Mouse (Mus musculus): ENCODE measurements around the gene Pgs1. TPM values are rescaled to one million over a fixed set of nuclear protein-coding genes. Genes with fewer than 3 reads are reported as not detected.
A peak's percentile ranks its signal among the peaks of the same experiment; 100 is the strongest.

Gene Pgs1
- total RNA-seq (2017), result 20.4 to 31.7 TPM (median 30.1 TPM) in 3 replicates

DNA sequence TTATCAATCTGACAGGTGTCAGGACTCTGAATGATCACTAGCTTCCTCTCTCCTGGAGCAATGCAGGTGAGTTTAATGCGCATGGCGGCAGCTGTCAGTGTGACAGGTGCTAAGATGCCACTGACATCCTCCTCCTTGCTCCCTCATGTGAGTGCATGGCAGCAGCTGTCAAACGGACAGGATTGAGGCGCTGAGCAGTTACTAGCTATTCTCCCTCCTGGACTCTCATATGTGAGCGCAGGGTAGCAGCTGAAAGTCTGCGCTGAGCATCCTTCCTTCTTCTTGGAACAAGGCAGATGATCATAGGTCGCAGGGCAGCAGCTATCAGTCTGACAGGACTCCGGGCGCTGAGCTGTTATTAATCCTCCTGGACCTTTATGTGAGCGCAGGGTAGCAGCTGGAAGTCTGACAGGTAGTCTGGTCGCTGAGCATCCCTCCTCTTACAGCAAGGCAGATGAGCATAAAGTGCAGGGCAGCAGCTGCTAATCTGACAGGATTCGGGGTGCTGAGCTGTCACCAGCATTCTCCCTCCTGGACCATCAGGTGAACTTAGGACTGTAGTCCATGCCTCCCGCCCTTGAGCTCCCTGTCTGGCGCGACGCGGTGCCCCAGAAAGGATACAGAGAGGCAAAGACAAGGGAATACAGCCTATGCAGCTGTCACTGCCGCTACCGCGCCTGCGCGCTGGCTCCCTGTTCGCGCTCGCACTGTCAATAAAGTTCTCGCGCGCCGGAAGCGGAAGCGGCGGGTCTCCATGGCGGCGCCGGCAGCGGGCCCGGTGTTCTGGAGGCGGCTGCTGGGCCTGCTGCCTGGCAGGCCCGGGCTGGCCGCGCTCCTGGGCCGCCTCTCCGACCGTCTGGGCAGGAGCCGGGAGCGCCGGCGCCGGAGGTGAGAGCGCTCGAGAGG lies at the start of gene Pgs1:
Gene Pgs1, plus strand, starts transcription at position 167 of the 906 bp plus-strand sequence.
- ATAC-seq (replicated peaks; ENCODE audit: insufficient number of reproducible peaks, low FRiP score, low TSS enrichment, poor library complexity, severe bottlenecking), result peak; percentile 63

DNA sequence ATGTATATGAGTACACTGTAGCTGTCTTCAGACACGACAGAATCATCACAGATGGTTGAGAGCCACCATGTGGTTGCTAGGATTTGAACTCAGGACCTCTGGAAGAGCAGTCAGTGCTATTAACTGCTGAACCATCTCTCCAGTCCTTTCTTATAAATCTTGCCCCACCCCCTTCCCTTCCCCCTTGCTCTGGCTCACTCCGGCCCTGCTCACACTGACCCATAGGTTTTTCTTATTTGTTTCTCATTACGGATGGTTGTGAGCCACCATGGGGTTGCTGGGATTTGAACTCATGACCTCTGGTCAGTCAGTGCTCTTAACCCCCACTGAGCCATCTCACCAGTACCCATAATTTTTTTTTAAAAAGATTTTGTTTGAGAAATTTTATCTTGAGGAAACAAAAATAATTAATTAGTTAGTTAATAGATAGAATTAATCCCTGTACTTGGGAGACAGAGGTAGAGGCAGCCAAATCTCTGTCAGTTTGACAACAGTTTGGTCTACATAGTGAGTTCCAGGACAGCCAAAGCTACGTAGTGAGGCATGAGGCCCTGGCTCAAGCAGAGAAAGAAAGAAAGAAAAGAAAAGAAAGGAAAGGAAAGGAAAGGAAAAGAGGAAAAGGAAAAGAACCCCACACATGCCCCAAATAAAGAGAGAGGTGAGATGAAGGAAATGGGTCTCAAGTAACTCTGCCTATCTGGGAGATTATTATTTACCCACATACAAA lies 46.9 kb upstream of the Pgs1 start:
- no peak for ATAC-seq (replicated peaks; ENCODE audit: insufficient number of reproducible peaks, low FRiP score, low TSS enrichment, poor library complexity, severe bottlenecking)

DNA sequence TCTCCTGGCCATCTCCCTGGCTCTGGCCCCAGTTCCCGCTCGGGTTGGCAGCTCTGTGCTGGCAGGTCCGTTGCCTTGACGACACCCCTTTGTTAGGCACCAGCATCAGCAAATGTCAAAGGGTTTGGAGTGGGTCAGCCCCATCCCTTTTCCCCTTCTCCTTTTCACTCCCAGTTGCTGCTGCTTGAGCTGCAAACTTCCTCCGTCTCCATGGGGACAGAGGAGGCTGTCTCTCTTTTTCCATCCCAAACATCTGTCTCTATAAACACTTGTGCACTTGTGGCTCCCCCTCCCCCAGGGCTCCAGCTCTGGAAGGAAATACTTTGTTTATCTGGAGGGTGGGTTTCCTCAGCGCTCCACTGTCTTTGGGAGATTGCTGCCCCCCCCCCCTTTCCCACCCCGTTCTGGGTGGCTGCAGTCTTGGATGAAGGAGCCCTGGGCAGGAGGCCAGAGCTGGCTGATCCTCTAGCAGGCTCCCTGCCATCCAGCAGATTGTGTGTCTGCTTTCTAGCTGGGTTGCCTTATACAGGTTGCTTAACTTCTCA lies 46.3 kb upstream of the Pgs1 start:
- peak; percentile 72 for ATAC-seq (replicated peaks; ENCODE audit: insufficient number of reproducible peaks, low FRiP score, low TSS enrichment, poor library complexity, severe bottlenecking)

DNA sequence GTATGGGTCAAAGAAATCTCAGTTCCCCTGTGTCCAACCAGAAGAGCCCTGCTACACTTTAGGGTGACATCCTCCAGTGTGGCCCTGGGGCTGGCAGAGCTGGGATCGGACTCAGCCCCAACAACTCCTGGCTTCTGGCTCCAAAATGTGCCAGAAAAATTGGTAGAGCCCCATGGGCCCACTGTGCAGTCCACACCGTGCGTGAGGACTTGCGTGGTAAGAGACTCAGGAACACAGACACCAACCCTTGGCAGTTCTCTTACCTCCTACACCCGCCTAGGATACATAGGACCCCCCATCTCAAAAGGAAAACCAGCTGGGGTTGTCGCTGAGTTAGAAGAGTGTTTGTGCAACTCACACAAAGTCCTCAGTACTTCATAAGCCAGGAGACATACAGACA lies 45.2 kb upstream of the Pgs1 start:
- ATAC-seq (replicated peaks; ENCODE audit: insufficient number of reproducible peaks, low FRiP score, low TSS enrichment, poor library complexity, severe bottlenecking), result no peak

DNA sequence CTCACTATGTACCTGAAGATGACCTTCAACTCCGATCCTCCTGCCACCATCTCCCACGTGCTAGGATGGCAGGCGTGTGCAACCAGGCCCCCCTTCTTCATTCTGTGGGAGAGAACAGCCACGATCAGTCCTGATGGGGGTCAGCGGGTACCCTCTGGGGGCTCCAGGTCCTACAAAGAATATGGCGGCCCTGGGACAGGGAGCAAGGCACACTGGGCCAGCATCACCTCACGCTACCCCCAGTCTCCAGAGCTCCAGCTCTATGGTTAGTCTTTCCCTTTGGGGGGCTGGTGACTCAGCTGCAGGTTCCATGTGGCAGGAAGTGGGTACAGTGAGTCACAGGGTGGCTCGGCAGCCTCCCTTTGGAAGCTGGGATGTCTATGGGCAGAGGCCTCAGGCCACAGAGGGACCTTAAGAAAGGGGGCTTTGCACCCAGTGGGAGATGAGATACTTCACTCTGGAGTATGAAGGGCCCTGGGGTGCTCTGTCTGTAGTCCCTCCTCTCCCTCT lies 44.7 kb upstream of the Pgs1 start:
- ATAC-seq (replicated peaks; ENCODE audit: insufficient number of reproducible peaks, low FRiP score, low TSS enrichment, poor library complexity, severe bottlenecking), result no peak

DNA sequence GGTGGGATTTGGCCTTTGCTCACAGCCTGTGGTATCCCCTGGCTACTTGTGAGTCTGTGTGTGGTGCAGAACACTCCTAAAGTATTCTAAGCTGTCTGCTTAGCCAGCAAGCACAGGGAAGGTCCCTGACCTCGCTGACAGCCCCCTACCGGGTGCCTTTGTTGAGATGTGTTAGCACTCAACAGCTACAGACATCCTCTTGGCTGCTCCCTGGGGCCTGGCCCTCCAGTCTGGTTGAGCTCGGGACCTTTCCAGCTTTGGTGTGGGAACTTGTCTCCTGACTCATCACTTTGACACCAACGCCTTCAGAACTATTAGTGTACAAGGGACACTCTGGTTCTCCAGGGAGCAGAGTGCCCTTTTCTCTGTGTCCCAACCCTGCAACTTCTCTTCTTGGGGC lies 44.2 kb upstream of the Pgs1 start:
- ATAC-seq (replicated peaks; ENCODE audit: insufficient number of reproducible peaks, low FRiP score, low TSS enrichment, poor library complexity, severe bottlenecking), result 0 out of 2 replicates have a peak, but pooled peaks have one; percentile 18

DNA sequence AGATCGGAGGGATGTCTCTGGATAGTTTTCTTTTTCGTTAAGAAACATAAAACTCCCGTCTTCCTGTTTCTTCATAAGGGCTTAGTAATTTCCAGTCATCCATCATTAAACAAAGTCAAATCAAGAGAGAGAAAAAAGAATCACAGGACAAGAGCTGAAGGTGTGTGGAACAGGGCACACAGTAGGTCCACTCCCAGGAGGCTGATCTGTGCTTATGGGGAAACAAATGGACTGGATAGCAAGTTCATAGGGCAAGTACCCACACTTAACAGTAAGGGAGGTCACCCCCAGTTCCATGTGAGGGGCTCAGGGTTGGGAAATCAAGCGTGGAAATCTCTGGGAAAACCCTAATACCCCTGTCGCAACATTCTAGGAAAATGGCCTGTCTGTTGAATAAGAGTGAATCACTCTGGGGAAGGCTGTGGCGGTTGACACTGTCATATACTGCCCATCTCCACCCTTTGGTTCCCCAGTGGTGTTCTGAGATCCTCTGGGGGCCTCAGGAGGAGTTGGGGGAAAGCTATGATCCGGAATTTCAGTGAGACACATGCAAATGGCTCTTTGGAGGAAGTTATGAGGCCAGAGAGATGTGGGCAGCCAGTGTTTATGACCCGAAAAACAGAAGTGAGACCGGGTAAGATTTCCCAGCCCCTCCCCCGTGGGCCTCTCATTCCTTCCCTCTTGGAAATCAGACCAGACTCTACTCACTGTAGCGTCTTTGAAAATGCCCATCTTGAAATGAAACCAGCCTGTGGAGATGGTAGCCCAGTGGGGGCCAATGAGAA lies 39.7 kb upstream of the Pgs1 start:
- ATAC-seq (replicated peaks; ENCODE audit: insufficient number of reproducible peaks, low FRiP score, low TSS enrichment, poor library complexity, severe bottlenecking), result peak; percentile 87

DNA sequence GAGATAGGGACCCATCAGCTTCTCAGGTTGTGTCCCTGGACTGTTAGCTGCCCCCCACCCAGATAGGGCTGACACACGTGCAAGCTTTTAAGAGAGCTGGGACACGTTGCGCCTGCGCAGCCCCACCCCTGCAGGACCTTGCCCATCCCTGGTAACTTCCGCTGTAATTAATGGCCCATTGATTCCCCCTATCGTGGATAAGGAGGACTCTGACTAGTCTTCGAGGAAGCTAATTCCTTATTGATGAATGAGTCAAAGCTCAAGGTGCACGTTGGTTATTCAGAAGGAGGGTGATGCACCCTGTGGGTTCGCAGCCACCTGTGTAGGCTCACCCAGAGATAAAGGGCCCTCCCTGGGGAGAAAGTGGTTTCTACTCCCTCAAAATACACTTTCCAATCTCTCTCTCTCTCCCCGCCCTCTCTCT lies 39.1 kb upstream of the Pgs1 start:
- ATAC-seq (replicated peaks; ENCODE audit: insufficient number of reproducible peaks, low FRiP score, low TSS enrichment, poor library complexity, severe bottlenecking), result peak; percentile 49

DNA sequence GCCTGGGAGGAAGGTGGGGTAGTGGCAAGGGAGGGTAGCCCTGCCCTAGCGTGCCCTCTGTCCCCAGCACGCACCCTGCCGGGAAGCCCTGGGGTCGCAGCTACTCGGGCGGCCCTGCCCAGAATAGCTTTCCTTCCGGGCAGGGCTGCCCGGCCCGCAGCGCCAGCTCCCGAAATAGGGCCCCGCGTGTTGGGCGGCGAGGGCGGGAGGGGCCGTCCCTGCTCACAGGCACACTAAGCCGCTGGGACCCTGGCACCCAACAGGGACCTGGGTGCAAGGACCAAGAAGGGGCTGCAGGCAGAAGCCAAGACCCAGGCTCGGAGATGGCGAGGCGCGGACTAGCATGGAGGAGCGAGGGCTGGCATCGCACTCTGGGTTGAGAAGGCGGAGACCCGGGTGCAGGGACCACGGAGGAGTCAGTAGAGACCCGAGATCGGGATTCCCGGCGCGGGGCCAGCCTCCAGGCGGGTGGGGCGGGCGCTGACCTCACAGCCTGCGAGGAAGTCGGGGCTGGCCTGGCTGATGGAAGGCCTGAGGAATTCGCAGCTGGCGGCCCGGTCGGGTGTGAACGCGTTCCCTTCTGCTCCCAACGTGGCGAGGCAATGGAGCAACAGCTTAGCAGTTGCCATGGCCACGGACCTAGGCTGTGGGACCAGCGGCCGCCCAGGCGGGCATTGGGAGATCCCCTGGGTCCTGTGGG lies 36.5 kb upstream of the Pgs1 start:
- no peak for ATAC-seq (replicated peaks; ENCODE audit: insufficient number of reproducible peaks, low FRiP score, low TSS enrichment, poor library complexity, severe bottlenecking)

DNA sequence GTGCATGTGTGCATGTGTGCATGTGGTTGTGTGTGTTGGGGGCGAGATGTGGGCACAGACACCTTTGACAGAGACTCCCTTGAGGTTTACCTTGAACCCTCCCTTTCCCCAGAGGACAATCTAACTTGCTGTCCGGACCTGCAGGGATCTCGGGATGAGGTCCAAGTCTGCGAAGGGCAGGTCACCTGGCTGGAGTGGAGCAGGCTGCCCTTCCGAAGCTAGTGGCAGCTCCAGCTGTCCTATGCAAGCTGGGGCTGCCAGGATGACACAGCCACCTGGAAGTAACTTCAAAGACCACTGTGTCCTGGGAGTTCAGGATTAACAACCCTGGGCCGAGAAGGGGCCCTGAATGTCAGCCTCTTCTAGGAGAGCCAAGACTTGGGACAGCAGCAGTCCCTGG lies 34.7 kb upstream of the Pgs1 start:
- ATAC-seq (replicated peaks; ENCODE audit: insufficient number of reproducible peaks, low FRiP score, low TSS enrichment, poor library complexity, severe bottlenecking), result no peak

DNA sequence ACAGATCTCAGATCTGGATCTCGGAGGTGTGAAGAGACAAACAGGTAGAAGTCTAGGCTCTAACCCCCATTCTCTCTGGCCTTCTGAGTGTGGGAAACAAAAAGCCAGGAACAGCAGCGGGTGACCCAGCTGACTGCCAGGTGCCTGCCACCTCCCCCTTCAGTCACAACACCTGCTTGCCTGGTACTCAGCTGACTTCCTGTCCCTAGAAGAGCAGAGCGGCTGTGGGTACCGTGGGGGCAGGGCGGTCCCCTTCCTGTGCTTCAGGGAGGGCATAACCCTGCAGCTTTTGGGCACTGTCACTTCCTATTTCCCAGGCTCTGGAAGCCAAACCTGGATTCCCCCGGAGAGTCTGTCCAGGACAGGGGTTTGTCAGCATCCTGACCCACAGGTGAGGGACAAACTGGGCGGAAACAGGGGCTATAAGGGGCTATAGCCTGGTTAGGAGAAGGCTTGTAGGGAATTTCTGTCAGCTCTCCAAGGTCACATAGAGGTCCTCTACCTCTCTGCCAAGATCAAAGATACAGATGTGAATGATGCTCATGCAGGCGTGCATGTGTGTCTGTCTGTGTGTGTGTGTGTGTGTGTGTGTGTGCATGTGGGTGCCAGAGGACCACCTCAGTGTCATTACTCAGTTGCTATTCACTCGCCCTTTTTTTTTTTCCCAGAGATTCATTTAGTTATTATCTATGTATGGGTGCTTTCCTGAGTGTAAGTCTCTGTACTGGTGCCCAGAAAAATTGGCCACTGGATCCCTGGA lies 33.7 kb upstream of the Pgs1 start:
- ATAC-seq (replicated peaks; ENCODE audit: insufficient number of reproducible peaks, low FRiP score, low TSS enrichment, poor library complexity, severe bottlenecking), result 0 out of 2 replicates have a peak, but pooled peaks have one; percentile 45

DNA sequence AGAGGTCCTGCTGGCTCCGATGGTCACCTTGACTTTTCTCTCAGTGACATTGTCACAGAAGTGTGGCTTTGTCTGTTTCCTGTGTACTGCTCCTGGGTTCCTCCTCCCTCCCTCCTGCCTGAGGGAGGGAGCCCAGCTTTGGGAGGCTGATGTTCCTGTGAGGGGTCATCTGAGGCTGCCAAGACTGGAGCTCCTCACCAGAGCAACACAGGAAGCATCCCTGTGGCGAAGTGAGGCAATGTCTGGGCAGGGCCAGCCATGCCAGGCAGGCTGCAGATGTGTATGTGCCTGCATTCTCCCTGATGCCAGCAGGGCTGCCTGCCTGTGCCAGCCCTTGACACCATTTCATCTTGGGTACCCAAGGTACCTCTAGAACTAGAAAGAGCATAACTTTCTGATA lies 32.0 kb upstream of the Pgs1 start:
- ATAC-seq (replicated peaks; ENCODE audit: insufficient number of reproducible peaks, low FRiP score, low TSS enrichment, poor library complexity, severe bottlenecking), result peak; percentile 58

DNA sequence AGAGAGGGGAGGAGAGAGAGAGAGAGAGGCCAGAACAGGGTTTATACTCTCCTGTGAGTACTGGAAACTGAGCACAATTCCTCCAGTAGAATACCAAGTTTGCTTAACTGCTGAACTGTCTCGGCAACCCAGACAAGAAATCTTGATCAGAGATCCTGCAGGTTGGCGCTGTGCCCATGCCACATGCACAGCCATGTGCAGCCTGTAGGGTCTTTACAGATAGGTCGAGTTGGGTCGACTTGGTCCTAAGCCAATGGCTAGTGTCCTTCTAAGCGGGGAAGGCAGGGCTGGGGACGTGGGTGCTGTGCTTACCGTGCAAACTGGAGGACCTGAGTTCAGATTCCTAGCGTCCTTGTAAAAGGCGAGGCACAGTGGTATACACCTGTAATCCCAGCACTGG lies 31.3 kb upstream of the Pgs1 start:
- ATAC-seq (replicated peaks; ENCODE audit: insufficient number of reproducible peaks, low FRiP score, low TSS enrichment, poor library complexity, severe bottlenecking), result no peak

DNA sequence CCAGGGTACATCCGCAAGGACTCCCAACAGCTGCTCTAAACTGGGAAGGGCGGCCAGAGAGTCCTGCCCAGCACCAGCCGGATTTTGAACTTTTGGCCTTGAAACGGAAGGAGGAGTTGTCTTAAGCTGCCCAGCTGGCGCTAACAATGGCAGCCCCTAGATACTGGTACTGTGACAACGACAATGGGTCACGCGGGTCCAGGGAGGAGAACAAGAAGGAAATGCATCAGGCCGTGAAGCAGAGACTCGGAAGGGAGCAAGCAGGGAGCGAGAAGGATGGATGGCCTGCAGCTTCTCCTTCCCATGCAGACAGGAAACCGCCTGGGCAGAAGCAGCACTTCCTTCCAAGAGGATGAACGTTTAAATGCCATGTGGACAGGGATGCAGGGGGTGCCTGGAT lies 30.5 kb upstream of the Pgs1 start:
- no peak for ATAC-seq (replicated peaks; ENCODE audit: insufficient number of reproducible peaks, low FRiP score, low TSS enrichment, poor library complexity, severe bottlenecking)

DNA sequence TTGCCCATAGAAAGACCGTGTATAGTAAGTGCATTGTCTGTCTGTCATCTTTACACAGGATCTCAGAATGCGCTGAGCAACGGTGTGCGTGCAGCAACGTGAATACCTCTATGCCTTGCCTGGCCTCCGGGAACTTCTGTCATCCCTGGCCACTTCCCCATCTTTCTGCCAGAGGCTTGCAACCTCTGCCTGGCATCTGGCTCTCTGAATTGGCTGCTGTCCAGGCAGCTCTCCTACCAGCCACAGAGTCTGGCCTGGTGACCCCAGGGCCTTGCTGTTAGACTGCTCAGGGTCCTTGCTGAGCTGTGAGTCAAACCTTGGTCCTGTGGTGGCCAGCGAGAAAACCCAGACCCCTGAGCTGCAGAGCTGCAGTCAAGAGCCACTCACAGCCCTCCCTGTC lies 27.9 kb upstream of the Pgs1 start:
- ATAC-seq (replicated peaks; ENCODE audit: insufficient number of reproducible peaks, low FRiP score, low TSS enrichment, poor library complexity, severe bottlenecking), result no peak

DNA sequence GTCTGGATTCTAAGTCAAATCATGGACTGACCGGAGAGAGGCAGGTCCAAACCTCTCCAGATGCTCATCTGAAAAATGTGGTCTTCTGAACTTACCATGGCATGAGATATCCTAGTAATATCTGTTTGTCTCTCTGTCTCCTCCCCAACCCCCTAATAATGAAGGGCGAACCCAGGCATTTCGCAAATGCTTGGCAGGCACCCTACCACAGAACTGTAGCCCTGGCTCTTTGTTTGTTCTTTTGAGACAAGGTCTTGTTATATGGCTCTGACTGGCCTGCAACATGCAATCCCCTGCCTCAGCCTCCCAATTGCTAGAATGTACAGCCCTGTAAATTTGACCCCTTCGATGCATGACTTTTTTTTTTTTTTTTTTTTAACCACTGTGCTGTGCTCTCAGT lies 26.9 kb upstream of the Pgs1 start:
- no peak for ATAC-seq (replicated peaks; ENCODE audit: insufficient number of reproducible peaks, low FRiP score, low TSS enrichment, poor library complexity, severe bottlenecking)

DNA sequence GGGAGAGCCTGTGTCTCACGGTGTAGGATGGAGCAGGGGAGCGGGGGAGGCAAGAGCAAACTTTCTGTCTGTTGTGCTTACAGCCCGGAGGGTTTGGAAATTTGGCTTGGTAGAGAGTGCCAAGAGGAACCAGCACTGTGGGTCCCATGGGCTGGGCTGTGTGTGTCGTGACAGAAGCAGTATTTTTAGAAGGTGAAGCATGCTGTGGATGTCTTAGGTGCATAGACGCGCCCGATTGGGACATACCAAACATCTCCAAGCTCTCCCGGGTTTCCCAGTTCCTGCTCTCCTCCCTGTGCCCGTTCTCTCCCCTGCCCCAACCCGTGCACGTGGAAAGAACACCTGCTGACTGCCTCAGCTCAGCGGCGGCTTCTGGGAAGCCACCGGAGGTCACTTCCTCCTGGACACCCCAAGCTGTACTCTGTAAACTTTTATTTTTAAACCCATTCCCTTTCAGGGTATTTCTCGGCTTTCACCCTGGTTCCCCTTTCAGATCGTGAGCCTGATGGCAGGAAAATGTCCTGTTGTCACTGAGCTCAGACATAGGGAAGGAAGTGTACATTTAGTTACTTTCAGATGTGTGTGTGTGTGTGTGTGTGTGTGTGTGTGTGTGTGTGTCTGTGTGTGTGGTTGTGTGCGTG lies 26.2 kb upstream of the Pgs1 start:
- ATAC-seq (replicated peaks; ENCODE audit: insufficient number of reproducible peaks, low FRiP score, low TSS enrichment, poor library complexity, severe bottlenecking), result peak; percentile 53
